Mouse (Mus musculus) urinary bladder, adult 18-20 months (tissue): ENCODE results near the gene Tubg1.
A peak's percentile ranks its signal among the peaks of the same experiment; 100 is the strongest.

Experiments used
- DNase-seq, 2 experiments: peaks; one replicate each; pipeline ENCODE4 v3.0.0; 2022; ENCODE audit warnings: low spot score in 2 of 2, mixed read lengths in 2 of 2

Tubg1 gene

DNA sequence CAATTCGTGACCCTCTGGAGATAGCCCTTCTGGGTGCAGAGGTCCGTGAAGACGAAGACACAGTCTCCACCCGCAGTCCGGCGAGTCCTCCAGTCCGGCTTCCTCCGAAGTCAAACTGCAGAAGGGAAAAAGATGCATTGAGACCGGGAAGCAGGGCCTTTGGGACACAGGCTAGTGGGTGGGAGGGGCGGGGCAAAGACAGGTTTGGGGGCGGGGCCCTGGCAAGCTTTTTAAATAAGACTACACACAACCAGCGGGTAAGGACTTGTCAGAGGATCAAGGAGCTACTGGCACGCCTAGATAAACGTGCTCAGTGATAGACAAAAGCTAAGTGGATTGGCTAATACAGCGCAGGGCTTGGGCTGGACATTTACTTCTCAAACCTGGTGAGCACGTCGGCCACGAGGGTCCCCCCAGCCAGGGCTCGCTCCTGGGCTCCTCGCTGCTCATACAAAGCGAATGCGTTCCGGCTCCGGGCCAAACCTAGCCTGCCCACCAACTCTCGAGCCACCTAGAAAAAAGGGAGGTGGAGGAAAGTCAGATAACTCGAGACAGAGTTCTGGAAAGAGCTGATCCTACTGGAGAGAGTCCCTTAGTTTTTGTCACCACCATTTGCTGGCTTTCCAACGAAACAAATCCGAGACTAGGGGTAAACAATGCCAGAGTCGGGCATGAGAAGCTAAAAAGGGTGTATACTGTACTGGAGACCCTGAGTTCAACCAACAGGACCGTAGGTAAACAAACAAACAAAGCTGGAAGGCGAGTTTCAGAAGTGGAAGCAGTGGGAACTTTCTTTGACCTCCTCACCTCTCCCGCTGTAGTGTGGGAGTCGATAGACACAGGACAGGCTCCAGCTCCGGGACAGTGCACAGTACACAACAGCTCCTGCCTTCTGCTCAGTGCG, 45.2 kb downstream of the Tubg1 start:
- no peak for DNase-seq

DNA sequence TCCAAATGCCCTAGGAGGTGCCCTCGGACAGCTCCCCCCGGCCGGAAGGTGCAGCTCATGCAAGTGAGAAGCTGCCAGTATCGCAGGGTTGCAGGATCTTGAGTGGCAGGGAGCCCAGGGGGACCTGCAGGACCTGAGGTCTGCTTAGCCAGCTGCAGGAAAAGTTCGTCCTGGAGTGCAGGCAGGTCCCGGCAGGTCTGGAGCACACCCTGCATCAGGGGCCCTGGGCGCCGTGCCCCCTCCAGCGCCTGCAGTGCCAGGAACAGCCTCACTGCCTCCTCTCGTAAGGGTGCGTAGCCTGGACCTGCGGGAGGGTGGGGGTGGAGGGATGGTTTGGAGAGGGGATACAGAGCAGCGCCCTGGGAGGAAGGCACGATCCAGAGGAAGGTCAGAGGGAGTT, 46.6 kb downstream of the Tubg1 start:
- no peak for DNase-seq

GRCm38 (mm10) chr11:101167211-101167962, 47.6 kb downstream of the Tubg1 start:
- no peak for DNase-seq

- DNase-seq: no peak
Observed at GRCm38 (mm10) chr11:101167963-101168300, 48.2 kb downstream of the Tubg1 start.

DNA sequence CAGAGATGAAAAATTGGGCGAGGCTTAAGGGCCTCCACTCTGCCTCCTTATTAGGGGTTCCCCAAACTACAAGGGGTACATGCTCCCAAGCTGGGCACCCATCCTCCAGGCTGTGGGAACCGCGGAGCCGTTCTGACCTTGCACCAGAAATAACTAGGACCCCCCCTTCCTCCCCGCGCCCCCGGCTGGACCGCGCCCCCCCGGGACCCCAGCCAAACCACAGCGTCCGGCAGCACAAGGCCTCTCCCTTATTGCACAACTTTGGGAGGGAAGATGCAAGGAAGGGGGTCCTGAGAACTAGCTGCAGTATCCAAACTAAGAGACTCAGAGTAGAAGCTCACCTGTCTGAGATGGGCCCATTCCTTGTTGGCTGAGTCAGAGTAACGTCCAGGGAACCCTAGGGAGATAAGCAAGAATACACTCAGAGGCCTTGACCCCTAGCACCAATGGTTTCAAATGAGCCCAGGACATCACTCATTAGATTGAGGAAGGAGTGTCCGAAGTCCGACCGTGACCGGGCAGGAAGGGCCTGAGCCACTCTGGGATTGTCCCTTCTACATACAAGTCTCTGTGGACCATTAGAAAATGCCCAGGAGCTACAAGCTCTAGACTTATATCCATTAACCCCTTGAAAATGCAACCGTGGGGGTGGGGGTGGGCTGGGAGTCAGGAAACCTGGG, 48.7 kb downstream of the Tubg1 start:
- peak in 1 of 2 experiments; percentile 66 for DNase-seq

DNA sequence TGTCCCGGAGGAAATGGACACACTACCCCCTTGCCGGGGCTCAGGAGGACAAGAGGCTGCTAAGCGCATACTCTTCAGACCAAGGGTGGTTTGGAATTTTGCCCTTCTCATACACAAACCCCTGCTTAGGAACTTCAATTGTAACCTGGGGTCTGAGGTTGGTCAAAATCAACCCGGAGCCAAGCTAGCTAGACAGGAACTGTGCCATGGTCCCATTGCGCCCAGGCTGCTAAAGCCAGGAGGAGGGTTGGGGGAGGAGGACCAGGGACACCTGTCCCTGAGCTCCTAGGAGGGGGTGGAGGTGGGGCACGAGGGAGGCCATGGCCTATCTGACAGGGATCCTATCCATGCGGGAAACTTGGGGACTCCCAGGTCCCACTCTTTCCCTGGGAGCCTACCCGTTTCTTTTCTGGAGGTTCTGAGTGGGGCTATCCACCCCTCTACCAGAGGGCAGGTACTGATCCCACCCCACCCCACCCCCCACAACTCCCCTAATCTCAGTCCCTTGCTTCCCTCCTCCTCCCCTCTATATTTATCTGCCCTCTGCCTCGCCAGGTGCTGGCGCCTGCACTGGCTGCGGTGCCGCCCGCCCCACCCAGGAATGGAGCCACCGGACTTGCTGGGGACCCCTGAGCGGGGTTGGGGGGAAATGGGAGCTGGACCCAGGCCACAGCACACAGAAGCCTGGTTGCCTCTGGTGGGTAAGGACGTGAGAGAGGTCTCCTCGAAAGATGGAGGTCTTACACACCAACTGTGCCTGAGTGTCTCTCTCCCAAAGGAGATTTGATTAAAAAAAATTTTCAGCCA, 49.8 kb downstream of the Tubg1 start:
- no peak for DNase-seq

GRCm38 (mm10) chr11:101170354-101170810, 50.6 kb downstream of the Tubg1 start, which contains the start of gene Cntnap1:
Cntnap1 (plus strand) TSS chr11:101170523.
- DNase-seq: peak in 1 of 2 experiments; percentile 72

- DNase-seq: peak; percentile 81 to 94
Observed at GRCm38 (mm10) chr11:101170811-101171610, 51.3 kb downstream of the Tubg1 start, which contains the start of gene Plekhh3. Plekhh3 (minus strand) TSS chr11:101171351.

- peak in 1 of 2 experiments; percentile 66 for DNase-seq
Observed at GRCm38 (mm10) chr11:101171721-101172433, 52.1 kb downstream of the Tubg1 start.

- DNase-seq: no peak
Observed at GRCm38 (mm10) chr11:101172434-101172815, 52.7 kb downstream of the Tubg1 start.

GRCm38 (mm10) chr11:101173112-101173511, 53.4 kb downstream of the Tubg1 start:
- DNase-seq: peak in 1 of 2 experiments; percentile 70

DNA sequence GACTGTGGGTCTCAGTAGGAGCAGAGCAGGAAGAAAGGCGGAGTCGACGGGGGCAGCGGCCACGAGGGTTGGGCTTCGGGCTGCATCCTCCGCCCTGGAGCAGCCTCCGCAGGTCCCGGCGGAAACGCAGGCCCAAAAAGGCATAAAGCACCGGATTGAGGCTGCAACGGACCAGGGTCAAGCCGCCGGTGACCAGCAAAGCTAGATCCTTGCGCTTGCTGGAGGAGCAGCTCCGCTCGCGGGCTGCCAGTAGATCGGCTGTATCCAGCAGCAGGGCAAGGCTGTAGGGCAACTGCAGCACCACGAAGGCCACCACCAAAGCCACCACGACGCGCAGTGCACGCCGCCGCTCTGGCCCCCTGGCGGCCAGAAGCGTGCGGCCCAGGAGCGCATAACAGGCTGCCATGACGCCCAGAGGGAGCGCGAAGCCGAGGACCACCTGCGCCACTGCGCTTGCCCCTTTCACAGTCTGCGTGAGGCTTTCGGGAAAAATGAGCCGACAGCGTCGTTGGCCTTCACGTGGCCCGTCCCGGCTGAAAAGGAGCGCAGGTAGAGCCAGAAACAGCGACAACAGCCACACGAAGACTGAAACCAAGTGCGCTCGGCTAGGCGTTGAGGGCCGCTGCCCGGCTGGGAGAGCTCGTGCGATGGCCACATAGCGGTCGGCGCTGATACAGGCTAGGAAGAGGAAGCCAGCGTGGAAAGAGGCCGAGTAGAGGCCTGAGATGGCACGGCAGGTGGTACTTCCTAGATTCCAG, 54.1 kb downstream of the Tubg1 start:
- DNase-seq: peak; percentile 67 to 77

- DNase-seq: no peak
Observed at GRCm38 (mm10) chr11:101174389-101174745, 54.6 kb downstream of the Tubg1 start.

GRCm38 (mm10) chr11:101174851-101175628, 55.3 kb downstream of the Tubg1 start, which contains the start of gene Ccr10:
Ccr10 (minus strand) TSS chr11:101175443.
- no peak for DNase-seq

DNA sequence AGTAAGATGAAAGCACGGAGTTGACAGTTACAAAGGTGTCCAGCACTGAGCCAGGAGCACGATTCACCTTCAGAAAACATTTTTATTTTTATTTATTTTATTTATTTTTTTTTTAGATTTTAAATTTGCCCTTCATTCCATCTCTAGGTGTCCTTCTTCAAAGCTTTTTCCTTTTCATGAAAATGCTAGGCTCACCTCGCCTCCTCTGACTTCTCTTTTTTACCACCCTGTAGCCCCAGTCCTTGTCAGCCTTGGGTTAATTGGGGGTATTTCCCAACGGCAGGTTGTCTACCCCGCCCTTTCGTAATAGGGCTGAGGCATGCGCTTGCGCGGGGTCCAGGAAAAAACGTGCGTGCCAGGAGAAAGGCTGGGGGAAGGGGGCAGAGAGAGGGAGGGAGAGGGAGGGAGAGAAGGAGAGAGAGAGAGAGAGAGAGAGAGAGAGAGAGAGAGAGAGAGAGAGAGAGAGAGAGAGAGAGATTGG, 55.9 kb downstream of the Tubg1 start:
- no peak for DNase-seq
